Mouse (Mus musculus) liver, adult 2 months (tissue): ENCODE measurements around the gene Tnik. TPM values are rescaled to one million over a fixed set of nuclear protein-coding genes. Genes with fewer than 3 reads are reported as not detected.

Source experiments
- DNase-seq: peaks from one replicate; pipeline ENCODE4 v3.0.0-alpha.2; 2011; ENCODE audit warnings: low read depth, low spot score; ENCODE audit errors: extremely low read depth
- H3K27ac ChIP-seq: fragments of 200-500 bp; replicated peaks from 2 replicates; pipeline ENCODE4 v1.5.1; 2012; ENCODE audit warnings: low read depth, mild to moderate bottlenecking, control low read depth, inconsistent platforms, low read length; ENCODE audit not compliant: insufficient read depth
- H3K27me3 ChIP-seq: fragments of 200-500 bp; 2 replicates; pipeline ENCODE4 v1.6.1; 2012; ENCODE audit warnings: mild to moderate bottlenecking, moderate library complexity, low read length, inconsistent platforms; ENCODE audit not compliant: control insufficient read depth, insufficient read depth
- H3K36me3 ChIP-seq: fragments of 200-500 bp; 2 replicates; pipeline ENCODE4 v1.6.1; 2012; ENCODE audit warnings: low read length, inconsistent platforms; ENCODE audit not compliant: control insufficient read depth, insufficient read depth
- H3K4me1 ChIP-seq: fragments of 200-500 bp; 2 replicates; pipeline ENCODE4 v1.6.1; 2011; ENCODE audit warnings: low read length; ENCODE audit not compliant: control insufficient read depth, insufficient read depth
- H3K4me3 ChIP-seq: fragments of 200-500 bp; 2 replicates; pipeline ENCODE4 v1.5.1; 2011; ENCODE audit warnings: low read depth, mild to moderate bottlenecking, control low read depth, low read length, moderate library complexity; ENCODE audit not compliant: insufficient read depth
- H3K79me2 ChIP-seq: fragments of 200-500 bp; 2 replicates; pipeline ENCODE4 v1.6.1; 2012; ENCODE audit warnings: inconsistent platforms, mild to moderate bottlenecking, low read length, moderate library complexity; ENCODE audit not compliant: control insufficient read depth, insufficient read depth
- H3K9ac ChIP-seq: fragments of 200-500 bp; 2 replicates; pipeline ENCODE4 v1.6.1; 2012; ENCODE audit warnings: low read depth, mild to moderate bottlenecking, control low read depth, inconsistent platforms, low read length
- CTCF ChIP-seq: fragments of 200-500 bp; IDR thresholded peaks from 2 replicates; pipeline ENCODE4 v1.5.1; 2011; ENCODE audit warnings: low read depth, low read length, control low read depth
- POLR2A ChIP-seq: fragments of 200-500 bp; IDR thresholded peaks from 2 replicates; pipeline ENCODE4 v1.6.1; 2011; ENCODE audit warnings: low read length, control low read depth; ENCODE audit not compliant: insufficient read depth; ENCODE audit errors: extremely low read depth
- WGBS: fragments of 180-500 bp; shearing (Covaris S2); methylation state at CpG from one replicate; pipeline ENCODE4 v1.1.7; 2018; 5-methylcytosine and 5-hydroxymethylcytosine counted together
- polyA plus RNA-seq: library from polyadenylated mRNA; depleted of rRNA; stranded (reverse); fragments of >200 nt; gene quantifications from 2 replicates; pipeline ENCODE4 v1.2.3, GENCODE M21; 2012
- total RNA-seq: library from RNA; depleted of rRNA; stranded (reverse); fragments of >200 nt; gene quantifications from 2 replicates; pipeline ENCODE4 v1.2.3, GENCODE M21; 2014

The Tnik gene
- total and polyA plus RNA-seq, 2 experiments = 1.2 to 2.8 TPM

GRCm38 (mm10) chr3:28405391-28405790, 142.4 kb downstream of the Tnik start:
- TF ChIP-seq POLR2A (no peak), CTCF (no peak)
- no peak for DNase-seq
- H3K36me3 ChIP-seq = no peaks in the 10 kb centered on the region
- 75% methylated on average over 2 of the region's 2 CpGs for WGBS
- no peak overlapping the region for H3K4me3 ChIP-seq
- H3K4me1 ChIP-seq = no peaks in the 10 kb centered on the region
- H3K27ac ChIP-seq = no peak overlapping the region
- H3K79me2 ChIP-seq = no peaks in the 10 kb centered on the region
- H3K9ac ChIP-seq = no peak overlapping the region
- no peaks in the 10 kb centered on the region for H3K27me3 ChIP-seq

GRCm38 (mm10) chr3:28408859-28409459, 145.9 kb downstream of the Tnik start:
- H3K4me3 ChIP-seq = no peak overlapping the region
- H3K27ac ChIP-seq = no peak overlapping the region
- no peaks in the 10 kb centered on the region for H3K36me3 ChIP-seq
- no peaks in the 10 kb centered on the region for H3K4me1 ChIP-seq
- TF ChIP-seq POLR2A (no peak), CTCF (no peak)
- H3K79me2 ChIP-seq = no peaks in the 10 kb centered on the region
- no peaks in the 10 kb centered on the region for H3K27me3 ChIP-seq
- WGBS = 65% methylated on average over 12 of the region's 12 CpGs
- no peak overlapping the region for H3K9ac ChIP-seq
- peak; percentile 12 for DNase-seq

GRCm38 (mm10) chr3:28410269-28410668, 147.3 kb downstream of the Tnik start:
- no peaks in the 10 kb centered on the region for H3K27me3 ChIP-seq
- H3K79me2 ChIP-seq = no peaks in the 10 kb centered on the region
- TF ChIP-seq POLR2A (no peak), CTCF (no peak)
- no peaks in the 10 kb centered on the region for H3K4me1 ChIP-seq
- H3K4me3 ChIP-seq = no peak overlapping the region
- DNase-seq = no peak
- no peak overlapping the region for H3K9ac ChIP-seq
- H3K36me3 ChIP-seq = no peaks in the 10 kb centered on the region
- no peak overlapping the region for H3K27ac ChIP-seq
- WGBS = 85% methylated on average over 3 of the region's 3 CpGs

- no peak for TF ChIP-seq POLR2A
- H3K4me3 ChIP-seq = no peak overlapping the region
- WGBS = 74% methylated on average over 2 of the region's 2 CpGs
- H3K9ac ChIP-seq = no peak overlapping the region
- no peaks in the 10 kb centered on the region for H3K36me3 ChIP-seq
- no peaks in the 10 kb centered on the region for H3K27me3 ChIP-seq
- H3K79me2 ChIP-seq = no peaks in the 10 kb centered on the region
- no peaks in the 10 kb centered on the region; the same call in 1 of the 2 replicates for H3K4me1 ChIP-seq
- no peak for DNase-seq
- H3K27ac ChIP-seq = no peak overlapping the region
These were observed 153.0 kb downstream of the Tnik start for GRCm38 (mm10) chr3:28415986-28416385.

GRCm38 (mm10) chr3:28417091-28417715, 154.2 kb downstream of the Tnik start:
- no peaks in the 10 kb centered on the region; the same call in 1 of the 2 replicates for H3K4me1 ChIP-seq
- H3K4me3 ChIP-seq = no peak overlapping the region
- no peak for DNase-seq
- no peaks in the 10 kb centered on the region for H3K27me3 ChIP-seq
- no peaks in the 10 kb centered on the region for H3K79me2 ChIP-seq
- TF ChIP-seq POLR2A (no peak), CTCF (no peak)
- WGBS = 86% methylated on average over 5 of the region's 5 CpGs
- H3K9ac ChIP-seq = no peak overlapping the region
- no peaks in the 10 kb centered on the region for H3K36me3 ChIP-seq
- H3K27ac ChIP-seq = no peak overlapping the region

- H3K4me3 ChIP-seq = no peak overlapping the region
- H3K79me2 ChIP-seq = no peaks in the 10 kb centered on the region
- H3K9ac ChIP-seq = no peak overlapping the region
- no peak for DNase-seq
- no peaks in the 10 kb centered on the region for H3K36me3 ChIP-seq
- no peak overlapping the region for H3K27ac ChIP-seq
- no peaks in the 10 kb centered on the region; the same call in 1 of the 2 replicates for H3K4me1 ChIP-seq
- H3K27me3 ChIP-seq = no peaks in the 10 kb centered on the region
- WGBS = 85% methylated on average over 6 of the region's 6 CpGs
- TF ChIP-seq POLR2A (no peak), CTCF (no peak)
These were observed 157.2 kb downstream of the Tnik start for GRCm38 (mm10) chr3:28420194-28420593.
